Mouse (Mus musculus) macrophage (primary cell): ENCODE measurements around the gene Yipf3. TPM values are rescaled to one million over a fixed set of nuclear protein-coding genes. Genes with fewer than 3 reads are reported as not detected.

Experiments
- H3K27ac ChIP-seq: fragments of 350-480 bp; formaldehyde crosslinking; 2 replicates; pipeline ENCODE4 v1.9.0; 2021
- H3K36me3 ChIP-seq: fragments of 350-480 bp; formaldehyde crosslinking; 2 replicates; pipeline ENCODE4 v1.9.0; 2021; ENCODE audit errors: inconsistent target
- H3K4me3 ChIP-seq: fragments of 350-480 bp; formaldehyde crosslinking; 2 replicates; pipeline ENCODE4 v1.9.0; 2021; ENCODE audit errors: inconsistent target
- H3K79me2 ChIP-seq: fragments of 350-480 bp; formaldehyde crosslinking; 2 replicates; pipeline ENCODE4 v1.9.0; 2021; ENCODE audit errors: inconsistent target
- WGBS: methylation state at CpG from one replicate; pipeline ENCODE4 v1.1.7; 2026; ENCODE audit warnings: inconsistent platforms; ENCODE audit not compliant: missing documents; 5-methylcytosine and 5-hydroxymethylcytosine counted together
- polyA plus RNA-seq: library from polyadenylated mRNA; stranded (reverse); fragments of 250-400 nt; gene quantifications from 3 replicates; pipeline ENCODE4 v1.2.4, GENCODE M21; 2018; ENCODE audit warnings: inconsistent platforms
- total RNA-seq, 78 experiments: library from RNA; depleted of rRNA; stranded (reverse); fragments of 250-400 nt; gene quantifications; 1 replicate in 9 of 78; 2 replicates in 24 of 78; 3 replicates in 43 of 78; 4 replicates in 2 of 78; pipeline ENCODE4 v1.2.4; 2018; ENCODE audit warnings: inconsistent platforms in 56 of 78

Gene Yipf3
- total RNA-seq (2018; cell fraction: chromatin; rRNA removed) = 10 to 100 TPM; 10.8 to 39.5 (median 26.5) TPM
- 10 to 100 TPM; 56.6 to 79.7 (median 67.9) TPM for total RNA-seq (2018; cell fraction: cytosol; rRNA removed)
- total RNA-seq (2018; cell fraction: nucleus; rRNA removed) = 10 to 100 TPM; 18.0 to 68.6 (median 45.4) TPM
- 26.4 to 65.4 TPM (median 42.0 TPM) in 3 replicates for polyA plus RNA-seq

DNA sequence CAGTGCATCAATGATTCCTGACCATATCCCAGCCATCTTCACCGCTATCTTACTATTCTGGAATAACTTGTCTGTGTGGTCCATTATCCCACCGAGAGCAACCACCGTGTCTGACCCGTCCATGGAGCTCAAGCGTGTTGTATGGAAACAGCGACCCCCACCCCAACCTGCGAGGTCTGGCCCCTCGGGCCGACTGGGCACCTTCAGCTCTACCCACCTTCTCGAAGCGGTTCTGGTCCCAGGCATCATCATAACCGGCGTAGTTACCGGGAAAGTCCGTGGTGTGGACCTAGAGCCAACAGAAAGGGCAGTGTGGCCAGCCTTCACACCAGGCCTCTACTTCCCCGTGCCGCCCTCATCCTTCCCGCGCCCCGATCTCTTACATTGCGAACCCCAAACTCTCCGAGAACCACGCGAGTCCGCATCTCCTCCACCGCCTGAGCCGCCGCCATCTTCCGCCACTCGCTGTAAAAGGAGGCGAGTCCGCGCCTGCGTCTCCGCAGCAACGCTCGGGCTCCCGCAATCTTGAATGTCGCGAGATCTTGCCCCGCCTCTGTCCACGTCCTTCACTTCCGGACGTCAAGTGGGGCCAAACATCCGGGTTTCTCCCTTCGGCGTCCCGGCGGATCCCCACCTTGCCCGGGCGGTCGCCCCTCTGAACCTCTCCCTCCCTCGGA is at the start of gene Yipf3, which contains the start of gene Polr1c:
TSS of gene Yipf3 (plus strand) at position 569 of the 677 bp plus-strand sequence.
TSS of gene Polr1c (minus strand) at position 543 of the 677 bp plus-strand sequence.
- H3K36me3 ChIP-seq = peaks cover 61% of the 10 kb centered on the region
- WGBS = under 1% methylated on average over 53 of the region's 53 CpGs
- H3K79me2 ChIP-seq = peaks cover 39% of the 10 kb centered on the region
- peak within 1 kb of the TSS; percentile 46 for H3K27ac ChIP-seq
- H3K4me3 ChIP-seq = peak within 1 kb of the TSS; percentile 96

DNA sequence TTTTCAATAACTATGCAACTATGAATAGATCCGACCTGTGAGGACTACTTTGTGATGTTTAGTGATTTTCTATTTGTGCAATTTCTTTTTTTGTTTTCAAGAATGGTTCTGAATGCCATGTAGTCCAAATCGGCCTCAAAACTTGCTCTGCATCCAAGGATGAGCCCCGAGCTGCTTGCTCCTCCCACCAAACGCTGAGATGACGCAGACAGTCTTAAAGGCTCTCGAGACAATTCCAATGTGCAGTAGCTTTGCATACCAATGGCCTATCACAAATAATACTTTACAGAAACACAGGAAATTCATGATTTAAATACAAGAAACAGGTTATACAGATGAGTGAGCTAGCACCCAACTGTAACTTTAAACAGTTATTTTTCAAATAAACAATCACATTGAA is 46.7 kb upstream of the Yipf3 start:
- Histone ChIP-seq H3K36me3 (no peaks in the 10 kb centered on the region), H3K27ac (no peak overlapping the region), H3K4me3 (peak overlapping the region; percentile 100), H3K79me2 (peaks cover 69% of the 10 kb centered on the region)
- 81% methylated on average over 6 of the region's 6 CpGs for WGBS

DNA sequence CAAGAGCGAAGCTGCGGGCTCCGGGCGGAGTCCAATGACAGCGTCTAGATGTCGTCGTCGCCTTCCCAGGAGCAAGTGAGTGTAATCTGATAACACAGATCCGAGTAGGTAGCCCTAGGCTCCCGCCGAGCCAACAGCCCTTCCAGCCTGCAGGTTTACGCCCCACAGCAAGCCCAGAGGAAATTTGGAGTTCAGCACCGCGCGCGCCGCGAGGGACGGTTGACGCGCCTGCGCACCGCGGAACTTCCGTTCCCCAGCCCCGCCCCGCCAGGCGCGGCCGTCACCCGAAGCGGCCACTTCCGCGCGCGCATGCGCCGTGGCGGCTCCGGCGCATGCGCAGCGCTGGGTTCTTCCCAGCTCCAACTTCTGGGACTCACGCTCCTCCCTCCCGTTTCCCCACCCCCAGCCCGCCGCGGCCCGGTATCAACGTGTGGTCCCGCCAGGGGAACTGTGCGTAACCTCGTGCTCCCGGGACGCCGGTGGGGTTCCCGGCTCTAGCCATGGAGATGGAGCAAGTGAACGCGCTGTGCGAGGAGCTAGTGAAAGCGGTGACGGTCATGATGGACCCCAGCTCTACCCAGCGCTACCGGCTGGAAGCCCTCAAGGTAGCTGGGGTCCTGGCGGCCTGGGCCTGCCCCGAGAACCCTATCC is 45.3 kb upstream of the Yipf3 start, which contains the start of the genes Polh and Xpo5:
TSS of gene Polh (minus strand) at position 225 of the 651 bp plus-strand sequence.
TSS of gene Xpo5 (plus strand) at position 362 of the 651 bp plus-strand sequence.
- peak within 1 kb of the TSS; percentile 63 for H3K27ac ChIP-seq
- peak within 1 kb of the TSS; percentile 100 for H3K4me3 ChIP-seq
- H3K79me2 ChIP-seq = peaks cover 69% of the 10 kb centered on the region
- peaks cover 13% of the 10 kb centered on the region; the same call in 1 of the 2 replicates for H3K36me3 ChIP-seq
- WGBS = under 1% methylated on average over 61 of the region's 66 CpGs

DNA sequence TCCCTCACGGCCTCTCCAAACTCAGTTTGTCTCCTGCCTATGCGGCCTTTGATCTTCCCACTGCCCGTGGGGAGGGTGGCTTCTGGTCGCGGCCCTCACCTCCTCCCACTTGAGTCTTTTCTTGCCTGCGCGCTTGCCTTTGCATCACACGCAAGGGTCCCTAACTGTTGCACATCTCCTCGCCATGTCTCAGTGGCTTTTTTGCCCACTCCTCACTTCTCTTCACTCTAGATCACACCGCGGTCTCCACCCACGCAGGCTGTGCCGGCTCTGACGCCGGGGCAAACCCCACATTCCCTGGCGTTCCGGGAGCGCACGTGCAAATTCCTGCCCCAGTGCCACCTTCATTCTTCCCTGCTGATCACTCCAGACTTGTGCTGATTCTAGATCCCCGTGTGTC is 44.8 kb upstream of the Yipf3 start:
- peaks cover 69% of the 10 kb centered on the region for H3K79me2 ChIP-seq
- H3K4me3 ChIP-seq = peak overlapping the region; percentile 100
- WGBS = 2% methylated on average over 20 of the region's 20 CpGs
- peaks cover 19% of the 10 kb centered on the region; the same call in 1 of the 2 replicates for H3K36me3 ChIP-seq
- peak overlapping the region; percentile 63 for H3K27ac ChIP-seq

DNA sequence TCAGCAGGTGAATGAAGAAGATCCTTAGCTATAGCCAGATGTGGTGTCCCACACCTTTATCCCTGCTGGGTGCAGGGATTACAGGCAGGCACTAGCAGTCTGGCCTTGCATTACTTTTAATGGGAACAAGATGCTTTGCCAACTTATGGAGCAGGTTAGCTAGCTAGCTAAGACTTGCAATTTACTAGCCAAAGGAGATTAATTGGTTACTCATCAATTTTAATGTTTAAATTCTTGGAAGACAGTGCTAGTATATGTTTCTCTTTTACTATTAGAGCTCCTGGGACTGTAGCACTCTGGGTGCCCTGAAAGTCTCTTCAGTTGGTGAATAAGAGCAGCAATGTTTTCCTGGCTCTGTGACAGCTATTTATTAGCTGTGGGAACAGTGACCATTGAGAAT is 41.2 kb upstream of the Yipf3 start:
- no peak overlapping the region for H3K27ac ChIP-seq
- H3K4me3 ChIP-seq = no peak overlapping the region
- H3K79me2 ChIP-seq = peaks cover 34% of the 10 kb centered on the region
- peaks cover 47% of the 10 kb centered on the region for H3K36me3 ChIP-seq

DNA sequence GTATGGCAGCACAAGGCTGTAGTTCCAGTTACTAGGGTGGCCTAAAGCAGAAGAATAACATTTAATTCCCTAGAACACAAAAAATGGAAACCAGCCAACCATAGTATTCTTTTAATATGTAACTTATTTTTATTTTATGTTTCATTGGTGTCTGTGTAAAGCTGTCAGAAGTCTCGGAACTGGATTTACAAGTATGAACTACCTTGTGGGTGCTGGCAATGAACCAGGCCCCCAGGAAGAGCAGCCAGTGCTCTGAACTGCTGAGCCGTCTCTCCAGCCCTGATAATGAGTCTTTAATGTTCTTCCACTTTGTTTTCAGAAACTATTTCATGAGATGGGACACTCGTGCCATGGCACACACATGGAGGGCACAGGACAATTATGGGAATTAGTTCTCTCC is 37.3 kb upstream of the Yipf3 start:
- peaks cover 74% of the 10 kb centered on the region for H3K36me3 ChIP-seq
- no peak overlapping the region for H3K27ac ChIP-seq
- WGBS = 94% methylated on average over 3 of the region's 3 CpGs

DNA sequence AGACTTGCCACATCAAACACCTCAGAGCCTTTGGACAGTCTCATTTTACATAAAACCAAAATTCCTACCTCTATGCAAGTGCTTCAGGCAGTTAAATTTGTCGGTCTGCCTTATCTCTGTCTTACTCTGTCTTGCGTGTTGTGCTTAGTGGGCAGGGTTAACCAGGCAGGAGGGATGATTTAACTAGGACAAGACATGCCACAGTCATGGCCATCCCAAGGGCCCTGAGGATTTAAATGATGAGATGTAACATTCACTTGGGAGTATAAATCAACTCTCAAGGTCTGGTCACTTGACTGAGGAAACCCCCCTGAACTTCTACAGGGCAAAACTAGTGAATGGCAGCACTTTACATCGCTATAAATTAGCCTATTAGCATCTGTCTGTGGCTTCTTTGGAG is 26.3 kb upstream of the Yipf3 start:
- Histone ChIP-seq H3K79me2 (no peaks in the 10 kb centered on the region), H3K36me3 (peaks cover 84% of the 10 kb centered on the region), H3K4me3 (no peak overlapping the region), H3K27ac (no peak overlapping the region)
- 94% methylated on average over 3 of the region's 3 CpGs for WGBS

More for the DNA sequence above, 37.3 kb upstream of the Yipf3 start:
- H3K4me3 ChIP-seq = no peak overlapping the region
- H3K79me2 ChIP-seq = no peaks in the 10 kb centered on the region

DNA sequence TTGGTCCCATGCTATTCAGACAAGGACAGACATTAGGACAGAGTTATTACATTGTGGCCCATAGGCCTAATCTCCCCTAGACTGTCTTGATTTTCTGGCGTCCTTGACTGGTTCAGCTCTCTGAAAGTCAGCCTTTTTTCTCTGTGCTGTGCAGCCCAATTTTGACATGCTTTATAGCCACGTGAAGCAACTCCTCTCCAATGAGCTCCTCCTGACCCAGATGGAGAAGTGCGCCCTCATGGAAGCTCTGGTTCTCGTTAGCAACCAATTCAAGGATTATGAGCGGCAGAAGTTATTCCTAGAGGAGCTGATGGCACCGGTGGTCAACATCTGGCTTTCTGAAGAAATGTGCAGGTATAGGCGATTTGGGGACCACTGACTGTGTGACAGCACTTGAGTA is 20.3 kb upstream of the Yipf3 start:
- Histone ChIP-seq H3K27ac (no peak overlapping the region), H3K79me2 (no peaks in the 10 kb centered on the region), H3K36me3 (peaks cover 85% of the 10 kb centered on the region), H3K4me3 (no peak overlapping the region)
- WGBS = 95% methylated on average over 7 of the region's 7 CpGs

DNA sequence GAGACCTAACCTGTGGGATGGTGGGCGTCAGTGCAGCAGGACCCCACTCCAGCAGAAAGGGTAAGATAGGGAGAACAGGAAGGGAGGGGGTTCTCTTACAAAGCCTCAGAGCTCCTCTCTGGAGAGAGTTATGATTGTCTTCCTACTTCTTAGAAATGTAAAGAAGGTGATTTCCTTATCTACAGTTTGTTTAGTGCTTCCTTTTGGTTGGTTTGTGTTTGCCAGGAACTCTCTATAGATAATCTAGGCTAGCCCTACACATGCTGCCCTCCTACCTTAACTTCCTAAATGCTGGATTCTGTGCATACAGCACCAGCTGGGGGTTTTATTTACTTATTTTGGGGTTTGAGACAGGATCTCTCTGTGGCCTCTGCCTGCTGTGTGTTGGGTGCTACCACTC is 11.8 kb upstream of the Yipf3 start:
- no peak overlapping the region for H3K4me3 ChIP-seq
- peaks cover 54% of the 10 kb centered on the region for H3K36me3 ChIP-seq
- H3K27ac ChIP-seq = no peak overlapping the region
- 100% methylated on average over 1 of the region's 1 CpGs for WGBS
- H3K79me2 ChIP-seq = no peaks in the 10 kb centered on the region

DNA sequence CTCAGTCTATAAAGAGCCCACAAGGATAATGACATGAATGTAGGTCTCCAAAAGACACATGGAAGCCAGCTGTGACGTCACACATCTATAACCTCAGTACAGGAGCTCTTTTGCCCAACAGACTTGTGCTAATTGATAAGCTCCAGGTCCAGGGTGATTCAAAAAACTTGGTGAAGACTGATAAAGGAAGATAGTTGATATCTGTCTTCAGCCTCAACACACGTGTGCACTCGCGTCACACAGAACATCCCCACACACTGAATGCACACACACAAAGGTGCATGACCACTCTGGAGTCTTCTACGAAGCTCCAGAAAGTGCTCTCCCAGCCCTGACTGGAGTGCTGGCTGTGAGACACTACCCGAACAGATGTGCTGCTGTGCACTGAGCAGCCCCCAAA is 10.8 kb upstream of the Yipf3 start:
- H3K4me3 ChIP-seq = no peak overlapping the region
- peaks cover 56% of the 10 kb centered on the region for H3K36me3 ChIP-seq
- H3K27ac ChIP-seq = no peak overlapping the region
- H3K79me2 ChIP-seq = no peaks in the 10 kb centered on the region
- 96% methylated on average over 6 of the region's 6 CpGs for WGBS

DNA sequence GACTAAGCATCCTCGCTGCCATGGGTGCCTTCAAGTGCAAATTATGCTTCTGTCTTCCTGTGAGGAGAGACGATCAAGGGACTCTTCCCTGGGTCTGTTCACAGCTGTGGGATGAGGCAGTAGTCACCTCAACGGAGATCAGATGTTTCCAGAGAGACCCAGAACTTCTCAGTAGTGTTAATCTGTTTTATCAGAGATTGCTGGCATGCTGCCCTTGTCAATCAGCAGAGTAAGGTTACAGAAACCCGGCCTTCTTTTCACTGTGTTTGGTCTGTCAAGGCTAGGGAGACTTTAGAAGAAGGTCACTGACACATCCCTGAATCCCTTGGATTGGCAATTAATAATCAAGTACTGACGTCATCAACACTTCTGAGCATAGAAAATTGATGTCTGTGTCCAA is 10.4 kb upstream of the Yipf3 start:
- H3K36me3 ChIP-seq = peaks cover 60% of the 10 kb centered on the region
- no peak overlapping the region for H3K27ac ChIP-seq
- 84% methylated on average over 4 of the region's 5 CpGs for WGBS
- H3K4me3 ChIP-seq = no peak overlapping the region
- no peaks in the 10 kb centered on the region for H3K79me2 ChIP-seq

DNA sequence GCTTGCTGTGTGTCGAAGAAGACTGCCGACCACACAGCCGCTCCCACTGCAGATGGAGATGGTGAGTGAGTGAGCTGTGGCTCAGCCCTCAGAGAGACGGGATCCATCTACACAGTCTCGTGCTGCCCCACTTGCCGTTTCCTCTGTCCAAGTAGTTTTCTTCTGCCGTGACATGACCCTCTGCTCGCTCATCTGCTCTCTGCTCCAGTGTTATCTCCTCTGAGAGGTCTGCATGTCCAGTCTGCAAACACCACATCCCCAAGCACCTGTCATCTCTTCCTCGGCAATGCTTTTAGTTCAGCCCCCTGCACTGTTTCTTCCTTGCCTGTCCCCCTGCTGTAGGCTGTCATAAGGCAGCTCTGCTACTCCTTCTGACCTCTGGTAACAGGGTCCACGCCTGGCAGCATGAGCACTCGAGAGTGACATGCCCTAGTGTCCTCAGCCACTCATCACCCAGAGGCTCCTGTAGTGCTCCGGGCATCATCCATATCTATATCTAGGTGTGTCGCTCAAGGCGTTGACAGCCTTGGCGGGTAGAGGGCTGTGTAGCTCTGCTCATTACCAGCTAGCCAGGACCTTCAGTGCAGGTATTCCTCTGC is 8.3 kb upstream of the Yipf3 start:
- Histone ChIP-seq H3K4me3 (no peak overlapping the region), H3K36me3 (peaks cover 71% of the 10 kb centered on the region), H3K79me2 (no peaks in the 10 kb centered on the region), H3K27ac (no peak overlapping the region)
- WGBS = 96% methylated on average over 15 of the region's 15 CpGs

DNA sequence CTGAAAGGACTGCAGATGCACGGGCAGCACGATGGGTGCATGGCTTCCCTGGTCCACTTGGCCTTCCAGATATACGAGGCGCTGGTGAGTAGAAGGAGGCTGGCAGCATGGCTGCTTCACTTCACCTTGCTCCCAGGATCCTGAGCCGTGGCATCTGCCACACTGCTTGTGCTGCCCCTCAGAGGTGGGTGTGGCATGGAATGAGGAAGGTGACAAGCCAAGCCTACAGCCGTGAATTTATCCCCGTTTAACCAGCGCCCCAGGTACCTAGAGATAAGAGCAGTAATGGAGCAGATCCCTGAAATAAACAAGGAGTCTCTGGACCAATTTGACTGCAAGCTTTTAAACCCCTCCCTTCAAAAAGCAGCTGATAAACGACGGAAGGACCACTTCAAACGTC is 6.4 kb upstream of the Yipf3 start:
- Histone ChIP-seq H3K79me2 (peaks cover 2% of the 10 kb centered on the region), H3K4me3 (no peak overlapping the region), H3K27ac (no peak overlapping the region), H3K36me3 (peaks cover 79% of the 10 kb centered on the region)
- 90% methylated on average over 11 of the region's 11 CpGs for WGBS

DNA sequence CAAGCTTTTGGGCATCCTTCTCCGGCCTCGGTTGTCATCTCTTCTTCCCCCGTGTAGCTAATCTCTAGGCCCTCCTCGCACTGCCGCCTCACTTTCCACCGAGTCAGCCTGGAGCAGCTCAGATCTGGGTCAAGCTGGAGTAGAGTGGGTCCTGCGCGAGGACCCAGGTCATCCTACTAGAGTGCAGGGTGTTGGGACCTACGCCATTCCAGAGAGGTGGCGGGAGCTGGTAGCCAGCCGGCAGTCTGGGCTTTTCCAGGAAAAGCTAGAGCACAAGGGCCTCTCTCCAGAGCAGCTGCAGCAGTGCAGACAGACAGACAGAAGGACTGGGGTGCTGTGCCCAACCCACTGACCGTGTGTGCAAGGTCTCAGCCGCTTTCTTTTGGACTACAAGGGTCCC is 5.6 kb upstream of the Yipf3 start:
- Histone ChIP-seq H3K27ac (no peak overlapping the region), H3K4me3 (no peak overlapping the region), H3K79me2 (peaks cover 10% of the 10 kb centered on the region), H3K36me3 (peaks cover 71% of the 10 kb centered on the region)
- WGBS = 98% methylated on average over 13 of the region's 13 CpGs

DNA sequence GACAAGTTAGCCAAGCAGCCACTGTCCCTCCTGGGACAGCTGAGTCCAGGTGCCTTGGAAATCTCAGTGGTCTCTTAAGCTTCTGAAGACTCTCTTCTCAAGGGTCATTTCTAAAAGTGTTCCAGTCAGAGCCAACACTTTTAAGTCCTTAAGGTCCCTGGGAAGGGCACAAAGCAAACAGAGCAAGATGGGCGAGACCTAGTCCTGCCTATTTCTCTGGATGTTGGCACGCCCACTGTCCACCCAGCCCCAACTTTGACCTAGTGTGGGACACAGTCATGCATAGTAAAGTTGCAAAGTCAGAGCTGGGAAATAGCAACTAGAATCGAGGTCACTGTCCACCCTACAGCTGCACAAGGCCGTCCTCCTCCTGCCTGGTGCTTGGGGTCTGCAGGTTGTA is 4.9 kb upstream of the Yipf3 start:
- no peak overlapping the region for H3K27ac ChIP-seq
- peaks cover 66% of the 10 kb centered on the region for H3K36me3 ChIP-seq
- peaks cover 15% of the 10 kb centered on the region for H3K79me2 ChIP-seq
- no peak overlapping the region for H3K4me3 ChIP-seq
- WGBS = 98% methylated on average over 4 of the region's 4 CpGs
